Mouse (Mus musculus) small intestine, adult 2 months (tissue): ENCODE data around the gene Itsn1.

Source experiments
- CTCF ChIP-seq: fragments of 200-500 bp; IDR thresholded peaks from 2 replicates; pipeline ENCODE4 v1.5.1; 2012; ENCODE audit warnings: low read depth, mild to moderate bottlenecking, control low read depth, inconsistent platforms, low read length, moderate library complexity, mixed read lengths; ENCODE audit not compliant: insufficient replicate concordance, insufficient read length; ENCODE audit errors: extremely low read depth
- POLR2A ChIP-seq: fragments of 200-500 bp; IDR thresholded peaks from 2 replicates; pipeline ENCODE4 v1.6.1; 2012; ENCODE audit warnings: low read depth, mild to moderate bottlenecking, control low read depth, inconsistent platforms, low read length, moderate library complexity

DNA sequence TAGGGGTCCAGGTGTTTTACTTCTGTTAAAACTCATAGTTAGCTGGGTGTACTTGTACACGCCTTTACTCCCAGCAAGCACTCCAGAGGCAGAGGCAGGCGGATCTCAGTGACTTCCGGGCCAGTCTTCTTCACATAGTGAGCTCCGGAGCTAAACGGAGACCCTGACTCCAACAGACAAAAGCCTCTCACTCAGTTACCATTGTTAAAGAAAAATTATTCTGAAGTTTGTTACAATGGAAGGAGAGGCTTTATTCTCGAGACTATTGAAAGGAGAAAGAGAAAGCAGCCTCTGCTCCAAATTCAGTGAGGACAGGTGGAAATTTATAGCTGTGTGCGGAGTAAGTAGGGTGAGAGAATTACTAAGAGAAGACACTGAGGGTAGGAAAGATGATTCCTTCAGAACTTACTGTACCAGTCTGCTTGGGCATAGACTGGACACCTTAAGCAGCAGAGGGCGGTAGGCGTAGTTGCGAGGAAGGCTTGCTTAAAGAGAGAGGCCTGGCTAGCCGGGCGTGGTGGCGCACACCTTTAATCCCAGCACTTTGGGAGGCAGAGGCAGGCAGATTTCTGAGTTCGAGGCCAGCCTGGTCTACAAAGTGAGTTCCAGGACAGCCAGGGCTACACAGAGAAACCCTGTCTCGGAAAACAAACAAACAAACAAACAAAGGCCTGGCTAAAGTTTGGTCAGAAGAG, 36.2 kb downstream of the Itsn1 start:
- TF ChIP-seq POLR2A: no peak
- no peak for TF ChIP-seq CTCF
